Mouse (Mus musculus) CD4-positive naive resting alpha-beta T cell, adult 76 days (primary cell): ENCODE results near the gene Mt2. TPM values are rescaled to one million over a fixed set of nuclear protein-coding genes. Genes with fewer than 3 reads are reported as not detected.

Source experiments
- total RNA-seq: library from RNA; stranded (reverse); gene quantifications from one replicate; pipeline ENCODE4 v1.2.4, GENCODE M21; 2023

The Mt2 gene
- not detected for total RNA-seq

GRCm38 (mm10) chr8:94172075-94172808, at the start of gene Mt2:
Mt2 (plus strand) TSS chr8:94172664.

GRCm38 (mm10) chr8:94136933-94137332, 35.5 kb upstream of the Mt2 start, which contains the start of gene Mt4:
Mt4 (plus strand) TSS chr8:94137197.

GRCm38 (mm10) chr8:94152513-94153300, 19.8 kb upstream of the Mt2 start, which contains the start of gene Mt3:
Mt3 (plus strand) TSS chr8:94152607.

GRCm38 (mm10) chr8:94178857-94179712, 6.6 kb downstream of the Mt2 start, which contains the start of gene Mt1:
Mt1 (plus strand) TSS chr8:94179082.

GRCm38 (mm10) chr8:94214252-94215173, 42.0 kb downstream of the Mt2 start, which contains the start of gene Nup93:
Nup93 (plus strand) TSS chr8:94214564.

Other genes with a start within 250 kb of the Mt2 start
- 60.8 TPM for gene Amfr, start 159.8 kb upstream of the Mt2 start, total RNA-seq
- 58.4 TPM for gene Nudt21, start 135.6 kb upstream of the Mt2 start, total RNA-seq
- 11.3 TPM for gene Ogfod1, start 135.5 kb upstream of the Mt2 start, total RNA-seq
- gene Bbs2, start 73.7 kb upstream of the Mt2 start, total RNA-seq = 20.0 TPM
- not detected for gene Mt4, start 35.5 kb upstream of the Mt2 start, total RNA-seq
- gene Mt3, start 20.1 kb upstream of the Mt2 start, total RNA-seq = not detected
- 5.0 TPM for gene Mt1, start 6.4 kb downstream of the Mt2 start, total RNA-seq
- 30.6 TPM for gene Nup93, start 41.9 kb downstream of the Mt2 start, total RNA-seq
- gene Slc12a3, start 156.5 kb downstream of the Mt2 start, total RNA-seq = 0.26 TPM
- gene Herpud1, start 213.8 kb downstream of the Mt2 start, total RNA-seq = 183 TPM